Mouse (Mus musculus): Measurements from ENCODE around the gene Gm6034. TPM values are rescaled to one million over a fixed set of nuclear protein-coding genes. Genes with fewer than 3 reads are reported as not detected.
"Not testable (repeated sequence)": the region's sequence is repeated elsewhere in the genome, so short reads cannot be mapped to it uniquely, and the experiment has no call there.

The Gm6034 gene
- total RNA-seq, 2 experiments from 2014 or later, result not detected

- intact Hi-C loops (cut with DNase I), result no loop called here
- H3K27ac ChIP-seq, result no peak overlapping the region
These were observed 39.4 kb upstream of the Gm6034 start for GRCm38 (mm10) chr17:36003331-36003730.

DNA sequence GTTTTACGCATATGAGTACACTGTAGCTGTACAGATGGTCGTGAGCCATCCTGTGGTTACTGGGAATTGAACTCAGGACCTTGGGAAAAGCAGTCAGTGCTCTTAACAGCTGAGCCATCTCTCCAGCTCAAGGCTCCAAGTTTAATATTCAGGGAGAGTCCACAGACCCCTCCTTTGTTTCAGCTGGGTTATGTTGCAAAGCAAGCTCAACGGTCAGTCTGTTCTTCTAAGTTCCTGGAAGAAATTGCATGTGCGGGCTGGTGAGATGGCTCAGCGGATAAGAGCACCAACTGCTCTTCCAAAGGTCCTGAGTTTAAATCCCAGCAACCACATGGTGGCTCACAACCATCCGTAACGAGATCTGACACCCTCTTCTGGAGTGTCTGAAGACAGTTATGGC, 38.4 kb upstream of the Gm6034 start:
- intact Hi-C loops (cut with DNase I); H3K4me3 ChIP-seq; DNase-seq; H3K27ac ChIP-seq: not testable (repeated sequence)

More at GRCm38 (mm10) chr17:36003331-36003730, 39.4 kb upstream of the Gm6034 start:
- no peak for DNase-seq
- H3K4me3 ChIP-seq, result no peak overlapping the region
- TF ChIP-seq CTCF (IDR thresholded peaks at IDR 0.05), result no peak

DNA sequence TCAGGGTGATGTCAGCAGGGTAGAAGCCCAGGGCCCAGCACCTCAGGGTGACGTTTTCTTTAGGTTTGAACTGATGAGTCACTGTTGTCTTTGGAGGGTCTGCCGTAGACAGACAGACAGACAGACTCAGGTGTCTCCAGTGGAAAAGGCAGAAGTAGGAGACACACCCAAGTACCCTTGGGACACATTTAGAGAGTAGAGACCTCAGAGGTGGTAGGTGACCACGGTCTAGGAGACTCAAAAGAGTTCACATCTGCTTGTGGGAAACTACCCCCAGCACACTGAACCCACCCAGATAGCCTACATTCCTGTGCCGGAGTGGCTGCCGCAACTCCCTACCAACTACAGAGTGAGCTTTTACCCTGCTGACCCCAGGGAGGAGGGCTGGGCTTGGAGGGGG, 27.8 kb upstream of the Gm6034 start:
- no peak for DNase-seq
- H3K4me3 ChIP-seq, result no peak overlapping the region
- intact Hi-C loops (cut with DNase I), result no loop called here
- H3K27ac ChIP-seq, result no peak overlapping the region
- no peak for TF ChIP-seq CTCF (IDR thresholded peaks at IDR 0.05)

GRCm38 (mm10) chr17:36017046-36017445, 25.7 kb upstream of the Gm6034 start:
- intact Hi-C loops (cut with DNase I), result no loop called here
- no peak for TF ChIP-seq CTCF (IDR thresholded peaks at IDR 0.05)
- H3K4me3 ChIP-seq, result no peak overlapping the region
- no peak overlapping the region for H3K27ac ChIP-seq
- DNase-seq, result no peak

DNA sequence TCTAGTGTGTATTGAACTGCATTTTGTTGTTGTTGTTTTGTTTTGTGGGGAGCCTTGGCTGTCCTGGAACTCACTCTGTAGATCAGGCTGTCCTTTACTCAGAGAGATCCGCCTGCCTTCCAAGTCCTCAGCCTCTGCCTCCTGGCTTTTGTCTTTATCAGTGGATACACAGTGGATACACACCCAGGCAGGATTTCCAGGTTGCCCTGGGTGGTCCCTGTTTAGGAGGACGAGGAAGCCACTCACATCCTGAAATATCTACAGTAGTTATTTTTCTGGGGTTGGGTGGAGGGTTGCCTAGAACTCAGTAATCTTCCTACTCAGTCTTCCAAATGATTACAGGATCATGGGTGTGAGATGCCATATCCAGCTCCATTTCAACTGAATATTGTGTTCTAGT, 23.8 kb upstream of the Gm6034 start:
- Histone ChIP-seq H3K27ac (peak overlapping the region; percentile 86), H3K4me3 (peak overlapping the region; percentile 72)
- DNase-seq, result peak; percentile 26
- no peak for TF ChIP-seq CTCF (IDR thresholded peaks at IDR 0.05)
- intact Hi-C loops (cut with DNase I), result no loop called here

DNA sequence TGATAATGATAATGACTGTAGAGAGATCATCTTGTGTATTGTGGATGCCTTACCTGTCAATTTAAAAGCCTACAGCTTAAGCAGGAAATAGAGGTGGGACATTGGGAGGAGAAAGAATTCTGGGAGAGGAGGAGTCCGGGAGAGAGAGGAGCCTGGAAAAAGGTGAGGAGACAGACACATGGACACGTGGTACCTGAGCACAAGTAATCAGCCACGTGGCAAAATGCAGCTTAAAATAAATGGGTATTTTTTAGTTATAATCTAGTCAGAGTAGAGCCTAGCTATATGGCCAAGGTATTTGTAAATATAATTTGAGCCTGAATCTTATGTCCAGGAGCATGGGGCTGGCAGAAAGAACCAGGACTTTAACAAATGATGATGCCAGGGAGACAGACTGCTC, 23.2 kb upstream of the Gm6034 start:
- H3K27ac ChIP-seq, result peak overlapping the region; percentile 86
- no peak for DNase-seq
- TF ChIP-seq CTCF (IDR thresholded peaks at IDR 0.05), result no peak
- H3K4me3 ChIP-seq, result peak overlapping the region; percentile 72
- intact Hi-C loops (cut with DNase I), result no loop called here

- TF ChIP-seq CTCF (IDR thresholded peaks at IDR 0.05), result peak; percentile 41
- intact Hi-C loops (cut with DNase I), result no loop called here
- DNase-seq, result peak; percentile 69
- Histone ChIP-seq H3K4me3 (peak within 1 kb of the TSS; percentile 72), H3K27ac (peak within 1 kb of the TSS; percentile 86)
These were observed 22.3 kb upstream of the Gm6034 start, which contains the start of gene H2-T24 for GRCm38 (mm10) chr17:36020191-36021073. Gene H2-T24, minus strand, starts transcription at chr17:36020560.

DNA sequence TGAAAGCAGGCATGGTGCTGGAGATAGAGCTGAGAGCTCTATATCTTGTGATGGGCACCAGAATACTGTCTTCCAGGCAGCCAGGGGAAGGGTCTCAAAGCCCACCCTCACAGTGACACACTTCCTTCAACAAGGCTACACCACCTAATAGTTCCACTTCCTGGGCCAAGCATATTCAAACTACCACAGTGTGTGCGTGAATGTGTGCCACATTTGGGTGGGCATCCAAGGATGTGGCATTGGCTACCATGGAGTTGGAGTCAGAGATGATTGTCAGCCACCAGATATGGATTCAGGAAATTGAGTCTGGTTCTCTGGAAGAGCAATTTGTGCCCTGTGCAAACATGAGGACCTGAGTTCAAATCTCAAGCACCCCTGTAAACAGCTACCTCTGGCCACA, 21.5 kb upstream of the Gm6034 start:
- intact Hi-C loops (cut with DNase I), result no loop called here
- no peak for DNase-seq
- Histone ChIP-seq H3K4me3 (peak overlapping the region; percentile 72), H3K27ac (peak overlapping the region; percentile 86)
- no peak for TF ChIP-seq CTCF (IDR thresholded peaks at IDR 0.05)

GRCm38 (mm10) chr17:36022098-36022497, 20.7 kb upstream of the Gm6034 start:
- H3K4me3 ChIP-seq, result no peak overlapping the region
- peak overlapping the region; percentile 86; the same call in 1 of the 2 replicates for H3K27ac ChIP-seq
- TF ChIP-seq CTCF (IDR thresholded peaks at IDR 0.05), result no peak
- intact Hi-C loops (cut with DNase I), result no loop called here
- DNase-seq, result no peak

GRCm38 (mm10) chr17:36022922-36023321, 19.8 kb upstream of the Gm6034 start:
- no peak for TF ChIP-seq CTCF (IDR thresholded peaks at IDR 0.05)
- Histone ChIP-seq H3K4me3 (no peak overlapping the region), H3K27ac (peak overlapping the region; percentile 86)
- no peak for DNase-seq
- intact Hi-C loops (cut with DNase I), result no loop called here

DNA sequence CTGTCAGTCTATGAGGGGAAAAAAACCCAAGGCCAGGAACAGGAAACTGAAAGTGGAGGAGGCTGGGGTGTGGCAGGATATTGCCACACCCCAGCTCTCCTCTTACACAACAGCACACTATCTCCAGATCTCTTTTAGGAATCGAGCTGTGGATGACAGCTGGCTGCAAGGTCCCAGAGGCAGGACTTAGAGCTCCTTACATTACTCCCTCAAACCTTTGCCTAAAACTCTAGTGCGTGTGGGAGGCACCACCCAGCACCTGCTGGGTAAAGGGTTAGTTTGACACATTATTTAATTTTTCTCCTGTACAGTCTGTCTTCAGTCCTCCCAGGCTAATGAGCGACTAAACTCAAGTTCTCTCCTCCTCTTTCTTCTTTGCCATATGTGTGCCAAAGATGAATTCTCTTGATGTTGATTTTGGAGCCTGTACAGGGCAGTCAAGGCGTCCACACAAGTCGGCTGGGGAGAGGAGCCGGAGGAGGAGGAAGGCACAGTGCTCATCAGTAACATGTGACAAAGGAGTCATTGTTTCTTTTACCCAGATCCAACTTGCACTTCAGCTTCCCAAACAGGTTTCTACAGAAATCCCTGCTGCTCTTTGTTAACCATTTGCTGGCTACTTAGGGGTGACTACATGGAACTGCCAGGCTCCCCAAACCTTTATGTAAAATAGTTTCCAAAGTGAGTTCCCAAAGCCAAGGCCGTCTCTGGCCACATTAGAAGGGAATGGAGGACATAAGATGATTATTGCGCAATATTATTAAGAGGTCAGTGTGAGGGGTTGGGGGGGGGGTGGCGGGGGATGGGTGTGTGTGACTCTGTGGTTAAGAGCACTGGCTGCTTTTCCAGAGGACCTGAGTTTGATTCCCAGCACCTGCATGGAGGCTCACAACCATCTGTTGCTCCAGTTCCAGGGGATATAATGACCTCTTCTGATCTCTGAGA, 18.8 kb upstream of the Gm6034 start:
- no peak for TF ChIP-seq CTCF (IDR thresholded peaks at IDR 0.05)
- Histone ChIP-seq H3K4me3 (peak overlapping the region; percentile 42), H3K27ac (peak overlapping the region; percentile 86)
- DNase-seq, result peak; percentile 42
- intact Hi-C loops (cut with DNase I), result no loop called here

GRCm38 (mm10) chr17:36025197-36025596, 17.6 kb upstream of the Gm6034 start:
- no peak overlapping the region for H3K4me3 ChIP-seq
- TF ChIP-seq CTCF (IDR thresholded peaks at IDR 0.05), result no peak
- intact Hi-C loops (cut with DNase I), result no loop called here
- no peak for DNase-seq
- H3K27ac ChIP-seq, result peak overlapping the region; percentile 36; the same call in 1 of the 2 replicates

DNA sequence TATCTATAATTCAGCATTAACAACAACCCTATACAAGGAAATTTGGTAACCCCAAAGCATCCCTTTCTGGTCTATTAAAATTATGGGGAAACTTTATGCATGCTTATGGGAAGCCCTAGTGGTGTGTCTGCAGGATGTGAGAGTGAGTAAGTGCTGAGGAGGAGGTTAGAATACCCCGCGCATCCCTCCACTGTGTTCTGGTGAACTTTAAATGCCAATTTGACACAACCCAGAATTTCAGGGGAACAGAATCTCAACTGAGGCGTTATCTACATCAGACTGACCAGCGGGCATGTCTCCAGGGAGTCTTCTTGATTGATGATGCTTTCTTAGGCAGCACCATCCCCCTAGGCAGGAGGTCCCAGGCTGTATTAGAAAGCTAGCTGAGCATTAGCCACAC, 16.9 kb upstream of the Gm6034 start:
- no peak overlapping the region for H3K4me3 ChIP-seq
- no peak for TF ChIP-seq CTCF (IDR thresholded peaks at IDR 0.05)
- intact Hi-C loops (cut with DNase I), result no loop called here
- DNase-seq, result no peak
- no peak overlapping the region for H3K27ac ChIP-seq

Measured in gastrocnemius, adult 2 months (tissue).